Mouse (Mus musculus): Measurements from ENCODE around the gene Hba-a1. TPM values are rescaled to one million over a fixed set of nuclear protein-coding genes. Genes with fewer than 3 reads are reported as not detected.

Gene Hba-a1
- polyA plus RNA-seq, 1 experiment from 2014 or later, result 317 TPM

- H3K27ac ChIP-seq (replicated peaks), result peak overlapping the region; percentile 8; the same call in 1 of the 2 replicates
- ATAC-seq (ENCODE audit: low FRiP score, low TSS enrichment) (no peak), DNase-seq (ENCODE audit: low spot score) (no peak)
- H3K4me2 ChIP-seq (replicated peaks; ENCODE audit: low read depth), result no peak overlapping the region
- H3K4me3 ChIP-seq (ENCODE audit: low read depth, low read length), result no peak overlapping the region
- no peaks in the 10 kb centered on the region for H3K4me1 ChIP-seq (replicated peaks; ENCODE audit: control insufficient read depth, insufficient read depth)
- 72% methylated on average over 7 of the region's 7 CpGs for WGBS
- no peak overlapping the region for H3K9ac ChIP-seq (ENCODE audit: low read length)
- no peaks in the 10 kb centered on the region for H3K9me3 ChIP-seq (ENCODE audit: control insufficient read depth, low read length)
- TF ChIP-seq EP300 (optimal IDR thresholded peaks at IDR 0.05), result no peak
- peaks cover 16% of the 10 kb centered on the region for H3K36me3 ChIP-seq (ENCODE audit: control insufficient read depth, insufficient read depth, low read length)
- H3K27me3 ChIP-seq (ENCODE audit: control insufficient read depth, insufficient read depth, low read length), result no peaks in the 10 kb centered on the region
Observed at GRCm38 (mm10) chr11:32243205-32243955, 39.9 kb upstream of the Hba-a1 start.

- Histone ChIP-seq H3K4me1 (replicated peaks; ENCODE audit: control insufficient read depth, insufficient read depth) (no peaks in the 10 kb centered on the region), H3K9ac (ENCODE audit: low read length) (no peak overlapping the region), H3K36me3 (ENCODE audit: control insufficient read depth, insufficient read depth, low read length) (peaks cover 13% of the 10 kb centered on the region), H3K4me3 (ENCODE audit: low read depth, low read length) (no peak overlapping the region), H3K27me3 (ENCODE audit: control insufficient read depth, insufficient read depth, low read length) (no peaks in the 10 kb centered on the region), H3K4me2 (replicated peaks; ENCODE audit: low read depth) (no peak overlapping the region), H3K9me3 (ENCODE audit: control insufficient read depth, low read length) (no peaks in the 10 kb centered on the region), H3K27ac (replicated peaks) (peak overlapping the region; percentile 8; the same call in 1 of the 2 replicates)
- 58% methylated on average over 3 of the region's 3 CpGs for WGBS
- ATAC-seq (ENCODE audit: low FRiP score, low TSS enrichment) (no peak), DNase-seq (ENCODE audit: low spot score) (no peak)
- TF ChIP-seq EP300 (optimal IDR thresholded peaks at IDR 0.05), result no peak
Observed at GRCm38 (mm10) chr11:32244064-32244463, 39.2 kb upstream of the Hba-a1 start.

- 85% methylated on average over 1 of the region's 1 CpGs for WGBS
Observed at GRCm38 (mm10) chr11:32244617-32245016, 38.7 kb upstream of the Hba-a1 start.

GRCm38 (mm10) chr11:32245614-32246013, 37.7 kb upstream of the Hba-a1 start:
- peaks cover 13% of the 10 kb centered on the region for H3K36me3 ChIP-seq (ENCODE audit: control insufficient read depth, insufficient read depth, low read length)

More at GRCm38 (mm10) chr11:32244617-32245016, 38.7 kb upstream of the Hba-a1 start:
- Histone ChIP-seq H3K36me3 (ENCODE audit: control insufficient read depth, insufficient read depth, low read length) (peaks cover 13% of the 10 kb centered on the region), H3K4me3 (ENCODE audit: low read depth, low read length) (no peak overlapping the region), H3K9ac (ENCODE audit: low read length) (no peak overlapping the region), H3K27ac (replicated peaks) (no peak overlapping the region), H3K27me3 (ENCODE audit: control insufficient read depth, insufficient read depth, low read length) (no peaks in the 10 kb centered on the region), H3K4me2 (replicated peaks; ENCODE audit: low read depth) (no peak overlapping the region), H3K9me3 (ENCODE audit: control insufficient read depth, low read length) (no peaks in the 10 kb centered on the region), H3K4me1 (replicated peaks; ENCODE audit: control insufficient read depth, insufficient read depth) (no peaks in the 10 kb centered on the region)
- DNase-seq (ENCODE audit: low spot score) (no peak), ATAC-seq (ENCODE audit: low FRiP score, low TSS enrichment) (no peak)
- TF ChIP-seq EP300 (optimal IDR thresholded peaks at IDR 0.05) (no peak), CTCF (IDR thresholded peaks at IDR 0.05; ENCODE audit: low read depth) (no peak)

GRCm38 (mm10) chr11:32247068-32247467, 36.2 kb upstream of the Hba-a1 start:
- no peak for ATAC-seq (ENCODE audit: low FRiP score, low TSS enrichment)

More at GRCm38 (mm10) chr11:32245614-32246013, 37.7 kb upstream of the Hba-a1 start:
- Histone ChIP-seq H3K9me3 (ENCODE audit: control insufficient read depth, low read length) (no peaks in the 10 kb centered on the region), H3K9ac (ENCODE audit: low read length) (no peak overlapping the region), H3K27me3 (ENCODE audit: control insufficient read depth, insufficient read depth, low read length) (no peaks in the 10 kb centered on the region), H3K4me3 (ENCODE audit: low read depth, low read length) (no peak overlapping the region), H3K4me2 (replicated peaks; ENCODE audit: low read depth) (no peak overlapping the region), H3K27ac (replicated peaks) (no peak overlapping the region), H3K4me1 (replicated peaks; ENCODE audit: control insufficient read depth, insufficient read depth) (no peaks in the 10 kb centered on the region)
- TF ChIP-seq CTCF (IDR thresholded peaks at IDR 0.05; ENCODE audit: low read depth), result no peak
- no peak for TF ChIP-seq EP300 (optimal IDR thresholded peaks at IDR 0.05)
- ATAC-seq (ENCODE audit: low FRiP score, low TSS enrichment) (peak; percentile 77), DNase-seq (ENCODE audit: low spot score) (no peak)
- WGBS, result 88% methylated on average over 6 of the region's 6 CpGs

GRCm38 (mm10) chr11:32248350-32248749, 35.0 kb upstream of the Hba-a1 start:
- 72% methylated on average over 3 of the region's 3 CpGs for WGBS
- Histone ChIP-seq H3K4me1 (replicated peaks; ENCODE audit: control insufficient read depth, insufficient read depth) (no peaks in the 10 kb centered on the region; the same call in 1 of the 2 replicates), H3K4me3 (ENCODE audit: low read depth, low read length) (no peak overlapping the region), H3K9ac (ENCODE audit: low read length) (no peak overlapping the region), H3K27ac (replicated peaks) (no peak overlapping the region), H3K27me3 (ENCODE audit: control insufficient read depth, insufficient read depth, low read length) (no peaks in the 10 kb centered on the region), H3K36me3 (ENCODE audit: control insufficient read depth, insufficient read depth, low read length) (peaks cover 13% of the 10 kb centered on the region), H3K9me3 (ENCODE audit: control insufficient read depth, low read length) (no peaks in the 10 kb centered on the region), H3K4me2 (replicated peaks; ENCODE audit: low read depth) (no peak overlapping the region)
- no peak for DNase-seq (ENCODE audit: low spot score)
- TF ChIP-seq EP300 (optimal IDR thresholded peaks at IDR 0.05) (no peak), CTCF (IDR thresholded peaks at IDR 0.05; ENCODE audit: low read depth) (no peak)
- ATAC-seq (ENCODE audit: low FRiP score, low TSS enrichment), result no peak

More at GRCm38 (mm10) chr11:32247068-32247467, 36.2 kb upstream of the Hba-a1 start:
- Histone ChIP-seq H3K4me1 (replicated peaks; ENCODE audit: control insufficient read depth, insufficient read depth) (no peaks in the 10 kb centered on the region; the same call in 1 of the 2 replicates), H3K9ac (ENCODE audit: low read length) (no peak overlapping the region), H3K9me3 (ENCODE audit: control insufficient read depth, low read length) (no peaks in the 10 kb centered on the region), H3K27ac (replicated peaks) (no peak overlapping the region), H3K4me3 (ENCODE audit: low read depth, low read length) (no peak overlapping the region), H3K36me3 (ENCODE audit: control insufficient read depth, insufficient read depth, low read length) (peaks cover 13% of the 10 kb centered on the region), H3K27me3 (ENCODE audit: control insufficient read depth, insufficient read depth, low read length) (no peaks in the 10 kb centered on the region), H3K4me2 (replicated peaks; ENCODE audit: low read depth) (no peak overlapping the region)
- no peak for DNase-seq (ENCODE audit: low spot score)
- peak; percentile 52 for TF ChIP-seq CTCF (IDR thresholded peaks at IDR 0.05; ENCODE audit: low read depth)
- TF ChIP-seq EP300 (optimal IDR thresholded peaks at IDR 0.05), result no peak

All from stomach, postnatal 0 days (tissue).